Mouse (Mus musculus) olfactory bulb, adult 2 months (tissue): Measurements from ENCODE around the gene Pou5f1.

Experiments used
- CTCF ChIP-seq: fragments of 200-500 bp; IDR thresholded peaks from 2 replicates; pipeline ENCODE4 v1.5.1; 2012; ENCODE audit warnings: low read depth, mild to moderate bottlenecking, low read length, moderate library complexity; ENCODE audit not compliant: insufficient read depth
- POLR2A ChIP-seq: fragments of 200-500 bp; IDR thresholded peaks from 2 replicates; pipeline ENCODE4 v1.6.1; 2012; ENCODE audit warnings: mild to moderate bottlenecking, low read depth, low read length, moderate library complexity; ENCODE audit not compliant: insufficient read depth

- TF ChIP-seq CTCF, result no peak
- TF ChIP-seq POLR2A, result no peak
Measured at GRCm38 (mm10) chr17:35524354-35524753, 18.5 kb downstream of the Pou5f1 start.
